Mouse (Mus musculus) liver, postnatal 0 days (tissue): ENCODE results near the gene Bbs9. TPM values are rescaled to one million over a fixed set of nuclear protein-coding genes. Genes with fewer than 3 reads are reported as not detected.
A peak's percentile ranks its signal among the peaks of the same experiment; 100 is the strongest.

Experiments
- ATAC-seq: fragments of 200-750 bp; cut with Nextera tagmentation; 2 replicates; pipeline ENCODE4 v1.8.0; 2017; ENCODE audit warnings: mild to moderate bottlenecking, moderate library complexity
- DNase-seq: peaks from one replicate; pipeline ENCODE4 v3.0.0-alpha.2; 2016
- H3K27ac ChIP-seq: fragments of 300-500 bp; sonication (generic); 2 replicates; pipeline ENCODE4 v1.5.1; 2014; ENCODE audit warnings: antibody characterized with exemption, moderate library complexity, mild to moderate bottlenecking, low read depth
- H3K27me3 ChIP-seq: fragments of 300-500 bp; sonication (generic); 2 replicates; pipeline ENCODE4 v1.6.1; 2014; ENCODE audit warnings: low read length, control low read depth, mixed read lengths; ENCODE audit not compliant: insufficient read depth
- H3K36me3 ChIP-seq: fragments of 300-500 bp; sonication (generic); replicated peaks from 2 replicates; pipeline ENCODE4 v1.6.1; 2014; ENCODE audit warnings: mild to moderate bottlenecking, control low read depth, low read length, moderate library complexity, mixed read lengths; ENCODE audit not compliant: insufficient read depth
- H3K4me1 ChIP-seq: fragments of 300-500 bp; sonication (generic); 2 replicates; pipeline ENCODE4 v1.6.1; 2014; ENCODE audit warnings: antibody characterized with exemption, mild to moderate bottlenecking, control low read depth; ENCODE audit not compliant: insufficient read depth
- H3K4me2 ChIP-seq: fragments of 300-500 bp; sonication (generic); 2 replicates; pipeline ENCODE4 v1.6.1; 2014; ENCODE audit warnings: low read depth, mild to moderate bottlenecking, low read length, moderate library complexity, mixed read lengths
- H3K4me3 ChIP-seq: fragments of 300-500 bp; sonication (generic); 2 replicates; pipeline ENCODE4 v1.5.1; 2014; ENCODE audit warnings: low read depth, low read length
- H3K9ac ChIP-seq: fragments of 300-500 bp; sonication (generic); replicated peaks from 2 replicates; pipeline ENCODE4 v1.6.1; 2014; ENCODE audit warnings: mild to moderate bottlenecking, moderate library complexity
- H3K9me3 ChIP-seq: fragments of 300-500 bp; sonication (generic); 2 replicates; pipeline ENCODE4 v1.6.1; 2016; ENCODE audit warnings: mild to moderate bottlenecking, control low read depth, low read length, mixed read lengths
- CTCF ChIP-seq: sonication (generic); IDR thresholded peaks from 2 replicates; pipeline ENCODE4 v1.5.1; 2016; ENCODE audit warnings: antibody characterized with exemption, low read depth
- EP300 ChIP-seq: IDR thresholded peaks from 2 replicates; pipeline ENCODE4 v1.6.1; 2016; ENCODE audit warnings: antibody characterized with exemption, low read depth, mild to moderate bottlenecking
- WGBS: fragments of 180-500 bp; shearing (Covaris S2); extraction: QIAGEN DNeasy Blood & Tissue Kit; methylation state at CpG from one replicate; pipeline ENCODE4 v1.1.7; 2014; ENCODE audit not compliant: insufficient replicate concordance; 5-methylcytosine and 5-hydroxymethylcytosine counted together
- polyA plus RNA-seq: library from polyadenylated mRNA; unstranded; fragments of >200 nt; fragmentation: Nextera tagmentation; extraction: Ambion mirVana; gene quantifications from 2 replicates; pipeline ENCODE4 v1.2.1, GENCODE M21; 2015

Bbs9 gene
- polyA plus RNA-seq, 1 experiment from 2014 or later: 1.8 TPM

DNA sequence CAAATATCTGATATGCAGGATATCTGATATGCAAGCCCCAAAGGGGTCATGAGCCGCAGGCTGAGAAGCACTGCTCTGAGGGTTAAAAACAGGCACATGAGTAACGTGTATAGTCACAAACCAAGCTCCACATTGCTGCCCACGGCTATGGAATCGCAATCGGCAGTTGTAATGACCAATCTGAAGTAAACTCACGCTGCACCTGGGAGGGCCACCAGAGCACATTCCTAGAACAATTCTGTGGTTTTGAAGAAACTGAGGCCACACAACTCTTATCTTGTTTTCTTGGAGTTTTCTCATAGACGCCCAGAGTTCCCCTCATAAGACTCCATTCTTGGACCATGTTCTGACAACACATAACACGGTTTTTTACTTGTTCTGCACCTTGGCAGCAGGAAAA is 334.9 kb downstream of the Bbs9 start:
- no peak for DNase-seq
- Histone ChIP-seq H3K27ac (no peak overlapping the region), H3K9ac (no peak overlapping the region), H3K4me3 (no peak overlapping the region), H3K4me1 (peaks cover 6% of the 10 kb centered on the region; the same call in 1 of the 2 replicates), H3K4me2 (0 out of 2 replicates have a peak overlapping the region, but pooled peaks have one; percentile 4), H3K9me3 (no peaks in the 10 kb centered on the region), H3K27me3 (no peaks in the 10 kb centered on the region), H3K36me3 (no peaks in the 10 kb centered on the region)
- WGBS: 63% methylated on average over 8 of the region's 8 CpGs
- no peak for TF ChIP-seq CTCF
- TF ChIP-seq EP300: no peak
- ATAC-seq: no peak

DNA sequence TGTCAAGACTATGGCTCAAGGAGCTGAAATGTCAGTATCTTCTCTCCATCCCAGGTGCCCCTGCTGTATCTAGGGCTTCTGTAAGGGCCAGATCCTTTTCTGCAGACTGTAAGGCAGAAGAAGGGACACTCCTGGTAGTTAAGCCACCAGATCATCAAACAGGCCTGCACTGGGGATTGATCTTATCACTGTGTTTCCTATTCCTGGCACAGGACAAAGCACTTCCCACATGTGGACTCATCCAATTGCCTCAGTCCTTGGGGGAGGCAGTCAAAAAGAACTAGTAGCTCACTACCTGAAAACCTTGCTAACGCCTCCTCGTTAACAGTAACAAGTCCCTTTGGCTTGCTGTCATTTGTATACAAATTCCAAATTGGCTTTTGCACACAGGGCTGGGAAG is 336.4 kb downstream of the Bbs9 start:
- H3K4me2 ChIP-seq: no peak overlapping the region
- H3K9ac ChIP-seq: no peak overlapping the region
- ATAC-seq (no peak), DNase-seq (no peak)
- H3K4me1 ChIP-seq: peaks cover 6% of the 10 kb centered on the region; the same call in 1 of the 2 replicates
- H3K9me3 ChIP-seq: no peaks in the 10 kb centered on the region
- 83% methylated on average over 2 of the region's 2 CpGs for WGBS
- TF ChIP-seq CTCF: no peak
- no peak for TF ChIP-seq EP300
- H3K4me3 ChIP-seq: no peak overlapping the region
- H3K36me3 ChIP-seq: no peaks in the 10 kb centered on the region
- no peak overlapping the region for H3K27ac ChIP-seq
- H3K27me3 ChIP-seq: no peaks in the 10 kb centered on the region

DNA sequence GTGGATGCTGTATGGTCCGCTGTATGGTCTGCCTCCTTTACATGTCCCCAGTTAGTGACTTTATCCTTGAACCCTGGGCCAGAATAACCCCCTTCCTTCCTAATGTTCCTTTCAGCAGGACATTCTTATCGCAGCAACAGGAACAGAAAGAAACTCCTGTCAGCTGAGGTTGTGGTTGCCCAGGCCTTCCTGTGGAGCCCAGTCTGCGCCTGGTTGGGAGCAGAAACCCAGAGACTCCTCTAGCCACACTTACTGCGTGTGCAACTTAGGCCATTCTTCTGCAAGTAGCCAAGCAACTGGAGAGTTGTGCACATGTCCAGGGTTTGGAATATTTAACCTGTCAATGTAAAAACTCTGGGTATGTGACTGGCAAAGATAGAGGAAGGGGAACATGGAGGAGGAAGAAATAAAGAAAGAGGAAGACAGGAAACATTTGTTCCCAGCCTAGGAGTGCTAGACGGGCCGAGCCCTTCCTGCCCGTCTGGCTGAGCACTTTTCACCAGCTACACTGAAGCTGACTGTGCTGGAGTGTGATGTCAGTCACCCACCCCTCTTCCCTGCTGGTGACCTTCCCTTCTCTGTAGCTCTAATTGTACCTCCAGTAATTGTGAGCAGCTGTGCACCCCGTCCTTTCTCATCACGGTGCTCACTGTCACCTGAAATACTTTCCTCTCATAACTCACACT is 339.0 kb downstream of the Bbs9 start:
- Histone ChIP-seq H3K36me3 (no peaks in the 10 kb centered on the region), H3K9ac (no peak overlapping the region), H3K4me3 (no peak overlapping the region), H3K9me3 (no peaks in the 10 kb centered on the region), H3K4me1 (no peaks in the 10 kb centered on the region; the same call in 1 of the 2 replicates), H3K27ac (no peak overlapping the region), H3K27me3 (no peaks in the 10 kb centered on the region), H3K4me2 (no peak overlapping the region)
- ATAC-seq: peak; percentile 31; the same call in 1 of the 2 replicates
- TF ChIP-seq EP300 (no peak), CTCF (no peak)
- DNase-seq: no peak
- 35% methylated on average over 9 of the region's 9 CpGs for WGBS

DNA sequence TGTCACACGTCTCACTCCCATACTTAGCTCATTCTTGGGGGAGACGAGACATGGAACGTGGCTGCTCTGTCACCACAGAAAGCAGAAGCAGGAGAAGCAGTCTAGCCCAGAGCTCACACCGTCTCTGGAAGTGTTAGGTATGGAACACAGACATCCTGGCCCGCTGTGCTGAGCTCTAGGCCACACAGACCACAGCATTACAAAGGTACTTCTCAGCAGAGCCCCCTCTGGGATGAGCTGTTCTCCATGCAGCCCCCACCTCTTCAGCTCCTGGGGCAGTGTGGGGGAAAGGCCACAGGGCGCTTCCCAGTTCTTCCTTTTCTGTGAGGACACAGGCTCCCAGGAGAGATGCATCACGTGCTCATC is 339.6 kb downstream of the Bbs9 start:
- no peaks in the 10 kb centered on the region for H3K9me3 ChIP-seq
- H3K4me3 ChIP-seq: no peak overlapping the region
- no peak overlapping the region for H3K9ac ChIP-seq
- H3K4me2 ChIP-seq: no peak overlapping the region
- no peaks in the 10 kb centered on the region for H3K36me3 ChIP-seq
- DNase-seq (no peak), ATAC-seq (no peak)
- no peaks in the 10 kb centered on the region; the same call in 1 of the 2 replicates for H3K4me1 ChIP-seq
- WGBS: 39% methylated on average over 7 of the region's 7 CpGs
- H3K27ac ChIP-seq: no peak overlapping the region
- no peaks in the 10 kb centered on the region for H3K27me3 ChIP-seq
- TF ChIP-seq CTCF (no peak), EP300 (no peak)

DNA sequence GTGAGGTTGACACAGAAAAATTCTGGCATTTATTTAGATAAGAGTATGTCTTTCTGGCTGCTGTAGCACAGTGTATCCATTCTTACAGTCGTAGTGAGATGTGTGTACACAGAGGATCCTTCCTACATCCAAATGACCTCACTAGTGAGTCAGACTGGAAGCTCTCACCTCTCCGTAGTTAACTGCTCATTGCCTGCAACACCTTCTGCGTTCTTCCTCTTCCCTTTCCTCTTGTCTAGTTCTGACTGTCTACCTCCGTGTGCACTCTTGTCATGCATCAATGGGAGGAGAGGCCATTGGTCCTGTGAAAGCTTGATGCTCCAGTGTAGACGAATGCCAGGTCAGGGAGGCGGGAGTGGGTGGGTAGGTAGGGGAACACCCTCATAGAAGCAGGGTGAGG is 344.0 kb downstream of the Bbs9 start:
- Histone ChIP-seq H3K27me3 (no peaks in the 10 kb centered on the region), H3K9ac (no peak overlapping the region), H3K36me3 (no peaks in the 10 kb centered on the region), H3K4me1 (no peaks in the 10 kb centered on the region; the same call in 1 of the 2 replicates), H3K9me3 (no peaks in the 10 kb centered on the region), H3K4me3 (no peak overlapping the region), H3K27ac (no peak overlapping the region), H3K4me2 (no peak overlapping the region)
- WGBS: 69% methylated on average over 6 of the region's 6 CpGs
- DNase-seq: no peak
- no peak for ATAC-seq
- TF ChIP-seq EP300 (no peak), CTCF (no peak)

DNA sequence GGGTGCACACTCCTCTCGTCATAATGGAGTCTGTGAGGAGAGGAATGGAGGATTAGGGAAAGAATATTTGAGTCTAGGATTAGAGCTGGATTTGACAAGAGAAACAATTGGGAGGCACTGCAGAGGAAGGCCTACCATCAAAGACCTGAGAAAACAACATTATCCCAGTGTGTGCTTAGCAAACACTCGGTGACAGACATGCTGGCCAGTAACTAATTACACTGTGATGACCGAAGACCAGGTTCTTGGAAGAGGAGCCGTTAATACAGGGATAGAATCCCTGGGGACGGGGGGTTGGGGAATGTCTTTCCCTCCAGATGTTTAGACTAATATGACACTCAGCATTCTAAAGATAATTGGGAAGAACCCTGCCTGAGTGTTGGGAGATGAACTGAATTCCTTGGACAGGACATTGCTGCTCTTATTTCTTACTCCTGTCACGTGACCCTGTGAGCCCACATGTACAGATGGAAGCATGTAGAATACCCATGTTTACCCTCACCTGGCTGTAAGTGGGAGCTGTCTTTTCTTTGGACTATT is 345.2 kb downstream of the Bbs9 start:
- no peaks in the 10 kb centered on the region for H3K36me3 ChIP-seq
- no peak overlapping the region for H3K9ac ChIP-seq
- no peaks in the 10 kb centered on the region for H3K27me3 ChIP-seq
- no peak for TF ChIP-seq EP300
- TF ChIP-seq CTCF: no peak
- no peak overlapping the region for H3K27ac ChIP-seq
- H3K4me2 ChIP-seq: no peak overlapping the region
- H3K9me3 ChIP-seq: no peaks in the 10 kb centered on the region
- ATAC-seq (no peak), DNase-seq (no peak)
- no peak overlapping the region for H3K4me3 ChIP-seq
- no peaks in the 10 kb centered on the region for H3K4me1 ChIP-seq
- 55% methylated on average over 6 of the region's 6 CpGs for WGBS
